Mouse (Mus musculus) lung, postnatal 14 days (tissue): ENCODE results near the gene Abcc4.
A peak's percentile ranks its signal among the peaks of the same experiment; 100 is the strongest.

Experiments
- DNase-seq: peaks from one replicate; pipeline ENCODE4 v3.0.0; 2021

Gene Abcc4

GRCm38 (mm10) chr14:118635493-118636183, 70.4 kb downstream of the Abcc4 start:
- DNase-seq: peak; percentile 76

DNA sequence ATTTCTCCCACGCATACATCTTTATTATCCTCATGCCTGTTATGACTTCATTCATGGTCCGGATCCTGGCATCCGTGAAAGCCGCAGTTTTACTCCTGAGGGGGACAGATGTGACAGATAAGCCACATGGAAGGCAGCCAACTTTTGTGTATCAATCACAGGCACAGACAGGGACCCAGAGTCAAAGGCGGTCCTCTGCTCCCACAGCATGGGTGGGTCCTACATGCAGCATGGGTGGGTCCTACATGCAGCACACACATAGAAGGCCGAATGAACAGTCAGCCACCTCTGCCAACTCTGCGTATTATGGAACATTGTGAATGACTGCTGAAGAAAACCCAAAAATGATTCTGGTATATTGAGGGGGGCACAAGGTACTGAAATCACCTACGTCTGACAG, 76.4 kb downstream of the Abcc4 start:
- no peak for DNase-seq

- no peak for DNase-seq
Observed at GRCm38 (mm10) chr14:118621449-118621789, 84.6 kb downstream of the Abcc4 start.

DNA sequence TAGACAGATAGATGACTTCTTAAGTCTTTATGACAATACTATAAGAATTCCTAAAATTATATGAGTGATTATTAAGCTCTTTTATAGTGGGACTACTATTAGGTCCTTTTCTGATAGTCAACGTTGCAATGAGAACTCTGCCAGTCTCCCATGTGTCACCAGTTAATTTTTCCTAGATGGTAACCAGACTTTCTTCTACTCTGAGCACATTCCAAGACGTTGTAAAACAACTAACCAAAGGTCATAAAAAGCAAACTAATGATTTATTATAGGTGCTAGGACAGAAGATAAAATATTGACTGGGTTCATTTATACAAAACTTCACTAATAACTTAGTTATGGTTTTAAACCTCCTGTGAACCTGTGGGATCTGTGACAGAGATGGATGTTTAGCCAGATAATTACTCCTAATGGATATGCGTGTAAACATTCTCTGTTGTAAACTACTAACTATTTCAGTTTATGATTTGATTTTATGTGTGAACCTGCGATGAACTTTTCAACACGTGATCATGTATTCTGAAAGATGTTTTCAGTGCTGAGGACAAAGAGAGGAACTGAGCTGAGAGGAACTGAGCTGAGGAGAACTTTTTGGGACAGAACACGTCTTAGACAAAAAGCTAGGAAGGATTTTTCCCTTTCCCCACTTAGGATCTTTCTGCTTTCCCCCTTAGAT, 85.1 kb downstream of the Abcc4 start:
- DNase-seq: no peak

- DNase-seq: peak; percentile 66
Observed at GRCm38 (mm10) chr14:118616698-118617311, 89.2 kb downstream of the Abcc4 start.

DNA sequence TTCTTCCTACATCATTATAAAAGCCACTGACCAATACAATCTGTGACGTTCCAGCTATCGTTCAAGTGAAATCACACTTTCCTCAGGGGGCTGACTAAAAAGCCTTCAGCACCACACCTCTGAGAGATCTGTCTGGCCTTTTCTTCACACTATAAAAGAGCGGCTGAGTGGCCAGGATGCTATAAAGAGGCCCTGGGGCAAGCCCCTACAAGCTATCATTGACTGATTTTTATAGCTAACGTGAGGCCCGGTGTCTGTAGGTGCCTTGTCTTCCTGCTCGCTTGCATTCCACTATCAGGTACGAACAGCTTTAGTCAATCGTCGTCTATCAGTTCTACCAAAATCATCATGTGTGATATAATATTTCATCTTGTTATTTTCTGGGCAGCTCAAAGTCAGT, 92.3 kb downstream of the Abcc4 start:
- no peak for DNase-seq

GRCm38 (mm10) chr14:118611714-118612113, 94.3 kb downstream of the Abcc4 start:
- DNase-seq: no peak

DNA sequence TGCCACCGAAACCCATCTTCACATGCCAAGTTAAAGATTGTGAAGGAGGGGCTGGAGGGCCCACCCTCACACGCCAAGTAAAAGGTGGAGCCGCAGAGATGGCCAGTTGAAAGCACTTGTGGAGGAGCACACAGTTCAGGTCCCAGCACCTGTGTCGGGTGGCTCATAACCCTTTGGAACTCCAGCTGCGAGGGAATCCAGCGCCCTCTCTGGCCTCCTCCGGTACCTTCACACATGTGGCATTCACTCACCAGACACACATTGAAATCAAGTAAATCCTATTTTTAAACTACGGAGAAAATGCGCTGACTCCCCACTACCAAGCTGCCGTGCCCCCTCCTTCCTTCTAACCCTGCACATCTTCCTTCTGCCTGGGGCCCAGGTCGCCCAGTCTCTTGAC, 95.2 kb downstream of the Abcc4 start:
- no peak for DNase-seq

GRCm38 (mm10) chr14:118608816-118609465, 97.1 kb downstream of the Abcc4 start:
- DNase-seq: no peak

GRCm38 (mm10) chr14:118608317-118608716, 97.7 kb downstream of the Abcc4 start:
- no peak for DNase-seq

- DNase-seq: no peak
Observed at GRCm38 (mm10) chr14:118606476-118606875, 99.5 kb downstream of the Abcc4 start.

DNA sequence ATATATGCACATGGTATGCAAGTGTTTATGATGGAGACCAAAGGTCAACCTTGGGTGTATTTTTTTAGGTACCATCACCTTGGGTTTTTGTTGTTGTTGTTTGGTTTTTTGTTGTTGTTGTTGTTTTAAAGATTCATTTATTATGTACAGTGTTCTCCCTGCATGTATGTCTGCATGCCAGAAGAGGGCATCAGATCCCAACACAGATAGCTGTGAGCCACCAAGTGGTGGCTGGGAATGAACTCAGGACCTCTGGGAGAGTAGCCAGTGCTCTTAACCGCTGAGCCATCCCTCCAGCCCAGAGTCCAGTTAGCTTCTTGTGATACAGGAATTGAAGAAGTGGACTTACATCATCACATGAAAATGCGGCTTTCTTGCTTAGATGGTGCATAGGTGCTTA, 101.1 kb downstream of the Abcc4 start:
- DNase-seq: no peak

DNA sequence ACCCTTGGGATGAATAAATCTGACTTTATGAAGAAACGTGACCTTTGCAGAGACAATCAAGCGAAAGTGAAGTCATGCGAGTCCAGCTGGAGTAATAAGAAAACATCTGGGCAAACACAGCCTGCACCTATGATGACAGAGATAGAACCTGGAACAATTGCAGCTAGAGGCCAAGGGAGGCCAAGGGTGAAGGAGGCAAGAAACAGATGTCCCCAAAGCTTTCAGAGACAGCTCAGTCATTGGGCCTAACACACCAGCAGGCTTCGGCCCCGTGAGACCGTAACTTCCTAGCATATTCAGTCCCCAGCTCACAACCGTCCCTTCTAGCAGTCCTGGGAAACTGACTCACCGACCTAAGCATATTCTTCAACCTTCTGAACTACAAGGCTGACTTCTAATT, 104.0 kb downstream of the Abcc4 start:
- DNase-seq: no peak

- DNase-seq: no peak
Observed at GRCm38 (mm10) chr14:118600746-118601145, 105.3 kb downstream of the Abcc4 start.

- DNase-seq: no peak
Observed at GRCm38 (mm10) chr14:118598757-118599156, 107.3 kb downstream of the Abcc4 start.

- DNase-seq: no peak
Observed at GRCm38 (mm10) chr14:118594463-118594862, 111.6 kb downstream of the Abcc4 start.

- DNase-seq: peak; percentile 81
Observed at GRCm38 (mm10) chr14:118591477-118592403, 114.3 kb downstream of the Abcc4 start.

DNA sequence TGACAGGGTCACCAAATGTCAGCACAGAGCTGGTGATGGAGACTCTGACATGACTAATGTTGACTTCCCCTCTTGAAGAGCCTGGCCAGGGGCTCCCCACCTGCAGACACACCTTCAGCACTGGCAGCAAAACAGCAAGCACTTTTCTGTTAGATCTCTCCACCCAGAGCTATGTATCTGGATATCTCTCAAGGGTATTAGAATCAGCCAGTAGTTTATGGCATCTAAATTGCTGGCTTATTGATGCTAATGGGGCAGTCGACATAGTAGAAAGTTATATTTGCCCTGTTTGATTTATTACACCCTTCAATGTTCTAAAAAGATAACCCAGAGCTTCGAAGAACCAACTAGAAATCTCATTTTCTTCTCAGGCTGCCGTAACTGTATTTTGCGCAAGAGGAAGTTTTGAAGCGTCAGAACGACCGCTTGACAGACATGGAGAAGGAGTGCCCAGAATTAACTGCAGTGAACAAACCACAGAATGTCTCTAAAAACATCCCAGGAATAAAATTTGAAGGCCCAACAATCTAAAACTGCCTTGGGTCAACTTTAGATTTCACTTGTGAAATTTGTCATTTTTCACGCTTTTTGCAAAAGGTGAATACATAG, 123.6 kb downstream of the Abcc4 start:
- no peak for DNase-seq

- DNase-seq: no peak
Observed at GRCm38 (mm10) chr14:118581673-118582072, 124.3 kb downstream of the Abcc4 start.

- DNase-seq: no peak
Observed at GRCm38 (mm10) chr14:118579013-118579728, 126.8 kb downstream of the Abcc4 start.

- DNase-seq: no peak
Observed at GRCm38 (mm10) chr14:118577895-118578294, 128.1 kb downstream of the Abcc4 start.
